Mouse (Mus musculus) liver, postnatal 0 days (tissue): ENCODE data around the gene Nr4a3. TPM values are rescaled to one million over a fixed set of nuclear protein-coding genes. Genes with fewer than 3 reads are reported as not detected.
A peak's percentile ranks its signal among the peaks of the same experiment; 100 is the strongest.

Experiments used
- ATAC-seq: fragments of 200-750 bp; cut with Nextera tagmentation; 2 replicates; pipeline ENCODE4 v1.8.0; 2017; ENCODE audit warnings: mild to moderate bottlenecking, moderate library complexity
- DNase-seq: peaks from one replicate; pipeline ENCODE4 v3.0.0-alpha.2; 2016
- H3K27ac ChIP-seq: fragments of 300-500 bp; sonication (generic); 2 replicates; pipeline ENCODE4 v1.5.1; 2014; ENCODE audit warnings: antibody characterized with exemption, moderate library complexity, mild to moderate bottlenecking, low read depth
- H3K27me3 ChIP-seq: fragments of 300-500 bp; sonication (generic); 2 replicates; pipeline ENCODE4 v1.6.1; 2014; ENCODE audit warnings: low read length, control low read depth, mixed read lengths; ENCODE audit not compliant: insufficient read depth
- H3K36me3 ChIP-seq: fragments of 300-500 bp; sonication (generic); replicated peaks from 2 replicates; pipeline ENCODE4 v1.6.1; 2014; ENCODE audit warnings: mild to moderate bottlenecking, control low read depth, low read length, moderate library complexity, mixed read lengths; ENCODE audit not compliant: insufficient read depth
- H3K4me1 ChIP-seq: fragments of 300-500 bp; sonication (generic); 2 replicates; pipeline ENCODE4 v1.6.1; 2014; ENCODE audit warnings: antibody characterized with exemption, mild to moderate bottlenecking, control low read depth; ENCODE audit not compliant: insufficient read depth
- H3K4me2 ChIP-seq: fragments of 300-500 bp; sonication (generic); 2 replicates; pipeline ENCODE4 v1.6.1; 2014; ENCODE audit warnings: low read depth, mild to moderate bottlenecking, low read length, moderate library complexity, mixed read lengths
- H3K4me3 ChIP-seq: fragments of 300-500 bp; sonication (generic); 2 replicates; pipeline ENCODE4 v1.5.1; 2014; ENCODE audit warnings: low read depth, low read length
- H3K9ac ChIP-seq: fragments of 300-500 bp; sonication (generic); replicated peaks from 2 replicates; pipeline ENCODE4 v1.6.1; 2014; ENCODE audit warnings: mild to moderate bottlenecking, moderate library complexity
- H3K9me3 ChIP-seq: fragments of 300-500 bp; sonication (generic); 2 replicates; pipeline ENCODE4 v1.6.1; 2016; ENCODE audit warnings: mild to moderate bottlenecking, control low read depth, low read length, mixed read lengths
- CTCF ChIP-seq: sonication (generic); IDR thresholded peaks from 2 replicates; pipeline ENCODE4 v1.5.1; 2016; ENCODE audit warnings: antibody characterized with exemption, low read depth
- EP300 ChIP-seq: IDR thresholded peaks from 2 replicates; pipeline ENCODE4 v1.6.1; 2016; ENCODE audit warnings: antibody characterized with exemption, low read depth, mild to moderate bottlenecking
- WGBS: fragments of 180-500 bp; shearing (Covaris S2); extraction: QIAGEN DNeasy Blood & Tissue Kit; methylation state at CpG from one replicate; pipeline ENCODE4 v1.1.7; 2014; ENCODE audit not compliant: insufficient replicate concordance; 5-methylcytosine and 5-hydroxymethylcytosine counted together
- polyA plus RNA-seq: library from polyadenylated mRNA; unstranded; fragments of >200 nt; fragmentation: Nextera tagmentation; extraction: Ambion mirVana; gene quantifications from 2 replicates; pipeline ENCODE4 v1.2.1, GENCODE M21; 2015

Nr4a3 gene
- polyA plus RNA-seq, 1 experiment from 2014 or later = not detected

GRCm38 (mm10) chr4:48131606-48132005, 86.7 kb downstream of the Nr4a3 start:
- H3K4me3 ChIP-seq = no peak overlapping the region
- no peaks in the 10 kb centered on the region for H3K9me3 ChIP-seq
- H3K9ac ChIP-seq = no peak overlapping the region
- no peaks in the 10 kb centered on the region; the same call in 1 of the 2 replicates for H3K4me1 ChIP-seq
- DNase-seq (no peak), ATAC-seq (no peak)
- TF ChIP-seq CTCF (no peak), EP300 (no peak)
- H3K27ac ChIP-seq = peak overlapping the region; percentile 51
- WGBS = 83% methylated on average over 9 of the region's 9 CpGs
- H3K4me2 ChIP-seq = no peak overlapping the region
- H3K36me3 ChIP-seq = peaks cover 11% of the 10 kb centered on the region; the same call in 1 of the 2 replicates
- H3K27me3 ChIP-seq = no peaks in the 10 kb centered on the region

- Histone ChIP-seq H3K9me3 (no peaks in the 10 kb centered on the region), H3K4me3 (no peak overlapping the region), H3K9ac (no peak overlapping the region), H3K36me3 (peaks cover 11% of the 10 kb centered on the region; the same call in 1 of the 2 replicates), H3K27me3 (no peaks in the 10 kb centered on the region), H3K4me2 (no peak overlapping the region; the same call in 1 of the 2 replicates), H3K27ac (no peak overlapping the region), H3K4me1 (no peaks in the 10 kb centered on the region; the same call in 1 of the 2 replicates)
- TF ChIP-seq CTCF = no peak
- no peak for TF ChIP-seq EP300
- ATAC-seq (no peak), DNase-seq (no peak)
- WGBS = 54% methylated on average over 3 of the region's 3 CpGs
These were observed 87.8 kb downstream of the Nr4a3 start for GRCm38 (mm10) chr4:48132721-48133120.

Other genes with a start within 250 kb of the Nr4a3 start
- gene Stx17, start 79.8 kb downstream of the Nr4a3 start, polyA plus RNA-seq = 11.2 and 13.0 TPM in 2 replicates
- 66.0 and 69.3 TPM in 2 replicates for gene Erp44, start 234.4 kb downstream of the Nr4a3 start, polyA plus RNA-seq
- gene Invs, start 234.6 kb downstream of the Nr4a3 start, polyA plus RNA-seq = 1.2 and 1.3 TPM in 2 replicates